Mouse (Mus musculus) cerebellum, postnatal 25 days (tissue): ENCODE measurements at regions not wholly inside any gene's neighbourhood (a gene's known extent, or its start where the extent isn't known, plus 50 kb on each side); places are given as distances from the start of the nearest gene placed in this dataset.
"Not testable (repeated sequence)": the region's sequence is repeated elsewhere in the genome, so short reads cannot be mapped to it uniquely, and the experiment has no call there.

Experiments used
- DNase-seq, 2 experiments: peaks; one replicate each; pipeline ENCODE4 v3.0.0; 2021; ENCODE audit warnings: mixed read lengths in 2 of 2

DNA sequence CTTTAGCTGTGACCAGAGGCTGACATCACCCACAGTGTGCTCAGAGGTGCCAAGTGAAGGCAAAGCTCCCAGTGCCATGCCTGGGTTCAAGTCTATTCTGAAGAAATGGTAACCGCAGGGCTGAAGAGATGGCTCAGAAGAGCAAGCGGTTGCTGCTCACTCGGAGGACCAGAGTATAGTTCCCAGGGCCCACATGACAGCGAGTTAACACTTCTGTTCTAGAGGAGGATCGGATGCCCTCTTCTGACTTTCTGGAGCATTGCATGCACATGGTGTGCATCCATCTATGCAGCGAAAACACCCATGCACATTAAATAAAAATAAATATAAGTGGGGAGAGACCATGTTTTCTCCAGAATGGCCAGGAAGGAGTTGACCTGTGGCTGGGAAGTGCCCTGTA is 209.5 kb downstream of the Sorl1 start:
- DNase-seq = no peak

DNA sequence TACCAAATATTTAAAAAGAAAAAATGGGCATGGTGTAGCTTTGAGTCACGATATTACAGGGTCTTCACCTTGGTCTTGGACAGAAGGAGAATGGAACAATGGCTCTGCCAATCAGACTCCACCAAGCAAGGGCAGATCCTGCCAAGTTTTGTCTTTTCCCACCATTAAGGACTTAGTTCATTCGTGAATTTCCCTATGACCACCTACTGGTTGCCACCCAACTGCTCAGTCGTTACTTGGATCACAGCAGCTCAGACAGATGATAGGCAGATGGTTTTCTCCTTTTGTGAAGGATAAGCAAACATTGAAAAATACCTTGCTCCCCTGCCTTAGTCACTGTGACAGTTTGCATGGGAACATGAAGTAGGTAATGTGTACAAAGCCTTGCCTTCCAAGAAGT is 210.2 kb downstream of the Sorl1 start:
- DNase-seq = no peak

DNA sequence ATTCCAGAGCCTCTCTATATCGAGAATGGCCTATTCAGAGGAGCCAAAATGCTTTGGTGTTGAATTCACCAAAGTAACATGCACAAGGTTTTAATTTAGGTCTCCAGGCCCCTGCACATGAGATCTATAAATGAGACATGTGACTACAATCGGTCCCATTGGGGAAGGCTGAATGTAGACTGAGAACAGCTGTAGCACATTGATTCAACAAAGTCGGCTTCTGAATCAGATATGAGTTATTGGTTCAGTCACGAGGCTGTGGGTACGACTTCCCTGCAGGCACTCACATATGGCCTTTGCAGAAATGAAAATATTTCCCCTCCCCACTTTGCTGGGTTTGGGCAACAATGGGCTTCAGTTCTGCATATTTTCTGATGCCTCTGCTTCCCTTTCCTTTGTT is 211.6 kb downstream of the Sorl1 start:
- DNase-seq = no peak

DNA sequence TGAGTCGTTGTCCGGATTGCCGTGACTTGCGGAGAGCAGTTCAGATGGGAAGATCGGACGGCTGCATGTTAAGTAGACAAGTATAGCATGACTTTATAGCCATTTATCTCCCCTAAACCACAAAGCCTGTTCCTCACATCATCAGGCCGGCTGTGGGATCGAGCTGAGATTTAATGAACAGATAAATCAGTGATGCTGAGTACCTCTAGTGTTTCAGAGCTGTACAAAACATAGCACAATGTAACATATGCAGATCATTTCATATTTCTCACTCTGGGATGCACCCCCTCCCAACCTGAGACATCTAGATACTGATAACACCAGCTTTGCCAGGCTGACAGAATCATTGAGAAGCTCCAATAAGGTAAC is 223.5 kb downstream of the Sorl1 start:
- no peak for DNase-seq

DNA sequence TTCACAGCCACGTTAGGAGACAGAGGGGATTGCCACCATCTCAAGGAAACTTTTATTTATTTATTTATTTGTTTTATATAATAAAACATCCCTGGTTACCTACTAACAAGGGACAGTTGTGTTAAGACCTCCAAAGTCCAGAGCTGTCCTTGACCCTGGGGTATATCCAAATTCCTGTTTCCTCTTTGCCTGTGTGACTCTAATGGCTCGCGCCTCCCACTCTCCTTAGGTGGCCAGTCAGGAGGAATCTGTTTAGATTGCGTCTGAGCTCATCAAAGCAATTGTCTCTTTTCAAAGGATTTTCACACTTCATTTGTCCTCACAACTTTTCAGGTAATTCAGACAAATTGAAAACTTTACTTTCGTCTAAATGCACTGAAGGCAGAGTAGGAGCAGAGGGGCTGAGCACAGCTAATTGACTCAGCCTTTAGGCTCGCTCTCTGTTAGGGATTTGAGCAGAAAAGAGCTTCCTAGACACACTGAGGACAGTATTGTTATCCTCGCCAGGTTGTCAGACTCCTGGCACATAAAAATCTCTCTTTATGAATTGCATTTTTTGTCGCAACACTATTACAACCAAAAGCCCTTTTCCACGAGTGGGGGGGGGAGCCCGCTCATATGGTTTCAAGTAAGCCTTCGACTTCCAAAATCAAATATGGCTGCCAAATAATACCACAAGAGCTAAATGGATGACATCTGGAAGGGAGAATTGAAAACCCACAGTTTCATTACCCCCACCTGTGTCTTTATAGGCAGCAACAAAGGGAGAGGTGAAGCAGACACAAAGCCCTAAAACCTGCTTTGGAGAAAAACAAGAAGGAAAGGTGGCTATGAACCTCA is 224.1 kb downstream of the Sorl1 start:
- no peak for DNase-seq

DNA sequence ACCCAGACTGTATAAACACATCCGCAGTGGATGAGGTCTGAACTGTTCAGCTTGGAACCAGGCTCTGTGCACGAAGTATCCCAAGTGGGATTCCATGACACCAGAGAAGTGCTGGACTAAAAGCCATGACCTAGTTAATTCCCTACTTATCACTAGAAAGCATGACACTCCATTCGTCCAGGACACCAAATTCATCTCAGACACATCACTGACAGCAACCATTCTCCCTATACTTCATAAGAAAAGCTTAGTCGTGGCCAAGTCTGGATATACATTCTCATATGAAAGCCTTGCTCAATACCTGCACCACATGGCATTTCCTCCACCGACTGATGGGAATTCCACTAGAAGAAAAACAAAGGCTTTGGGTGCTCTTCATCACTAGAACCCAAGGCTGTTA is 229.0 kb downstream of the Sorl1 start:
- no peak for DNase-seq

DNA sequence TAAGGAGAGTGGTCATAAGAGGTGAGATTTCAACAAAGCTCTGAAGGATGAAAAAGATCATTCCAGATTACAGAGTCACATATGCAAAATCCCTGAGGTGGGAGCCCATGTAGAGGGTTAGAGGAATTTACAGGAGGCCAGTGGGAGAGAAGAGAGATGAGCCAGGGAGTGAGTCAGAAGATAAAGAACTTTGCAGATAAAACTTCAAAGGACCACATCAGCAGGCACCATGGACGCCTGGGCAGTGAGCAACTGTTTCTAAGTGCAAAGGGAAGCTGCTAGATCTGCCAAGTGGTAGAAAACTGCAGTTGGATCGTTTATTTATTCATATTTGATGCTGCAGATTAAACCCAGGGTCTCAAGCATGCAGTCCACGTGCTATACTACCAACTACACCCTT is 231.3 kb downstream of the Sorl1 start:
- DNase-seq = no peak

DNA sequence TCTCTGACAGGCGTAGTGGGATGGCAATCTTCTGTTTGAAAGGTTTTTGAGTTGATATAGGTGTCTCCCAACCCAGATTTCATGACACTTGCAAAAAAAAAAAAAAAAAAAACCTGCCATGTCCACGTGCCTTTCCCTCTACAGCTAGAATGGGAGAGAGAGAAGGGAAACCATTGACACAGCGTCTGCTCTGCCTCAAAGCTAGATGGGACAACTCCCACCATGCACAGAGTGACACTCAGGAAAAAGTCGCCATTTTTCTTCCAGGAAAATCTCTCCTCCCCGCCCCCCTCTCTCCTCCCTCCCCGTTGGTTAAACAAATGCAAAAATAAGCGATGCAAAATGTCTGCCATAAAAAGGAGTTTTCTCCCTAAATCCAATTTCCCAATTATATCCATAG is 232.9 kb downstream of the Sorl1 start:
- DNase-seq = no peak

DNA sequence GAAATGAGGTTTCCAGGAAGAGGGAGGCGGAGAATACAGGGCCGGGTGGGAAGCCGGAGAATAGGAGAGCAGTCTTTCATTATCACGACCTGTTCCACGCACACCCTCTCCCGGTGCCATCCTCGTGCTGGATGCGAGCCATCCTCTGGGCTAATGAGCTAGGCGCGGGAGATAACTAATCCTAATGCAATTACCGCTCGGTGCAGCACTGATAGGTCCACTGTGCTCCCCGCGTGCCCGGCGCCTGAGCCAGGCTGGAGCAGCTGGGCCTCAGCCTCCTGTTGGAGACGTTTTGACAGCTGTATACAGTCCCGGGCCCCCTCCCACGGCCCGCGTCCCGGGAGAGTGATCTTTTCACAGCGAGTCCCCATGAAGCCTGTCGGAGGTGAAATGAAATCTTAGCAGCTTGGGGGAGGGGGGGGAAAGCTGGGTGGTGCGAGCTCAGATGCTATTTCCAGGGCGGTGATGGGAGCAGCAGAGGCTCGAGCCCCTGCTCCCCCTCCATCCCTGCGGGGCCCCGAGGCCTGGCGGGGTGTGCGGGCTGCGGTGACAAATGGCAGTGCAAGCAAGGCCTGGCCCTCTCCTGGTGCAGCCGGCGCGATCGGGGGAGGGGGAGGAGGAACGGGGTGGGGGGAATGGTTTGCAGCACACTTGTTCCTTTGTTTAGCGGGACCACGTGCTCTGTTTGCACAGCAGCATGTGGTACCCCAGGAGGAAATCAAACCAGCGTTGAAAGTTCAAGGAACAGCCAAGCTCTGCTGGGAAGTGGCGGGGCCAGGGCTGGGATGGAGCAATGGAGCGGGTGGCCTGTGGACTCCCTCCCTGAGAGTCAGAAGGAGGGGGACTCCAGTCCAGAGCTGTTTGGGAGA is 233.6 kb downstream of the Sorl1 start:
- DNase-seq = peak; percentile 38 to 53

DNA sequence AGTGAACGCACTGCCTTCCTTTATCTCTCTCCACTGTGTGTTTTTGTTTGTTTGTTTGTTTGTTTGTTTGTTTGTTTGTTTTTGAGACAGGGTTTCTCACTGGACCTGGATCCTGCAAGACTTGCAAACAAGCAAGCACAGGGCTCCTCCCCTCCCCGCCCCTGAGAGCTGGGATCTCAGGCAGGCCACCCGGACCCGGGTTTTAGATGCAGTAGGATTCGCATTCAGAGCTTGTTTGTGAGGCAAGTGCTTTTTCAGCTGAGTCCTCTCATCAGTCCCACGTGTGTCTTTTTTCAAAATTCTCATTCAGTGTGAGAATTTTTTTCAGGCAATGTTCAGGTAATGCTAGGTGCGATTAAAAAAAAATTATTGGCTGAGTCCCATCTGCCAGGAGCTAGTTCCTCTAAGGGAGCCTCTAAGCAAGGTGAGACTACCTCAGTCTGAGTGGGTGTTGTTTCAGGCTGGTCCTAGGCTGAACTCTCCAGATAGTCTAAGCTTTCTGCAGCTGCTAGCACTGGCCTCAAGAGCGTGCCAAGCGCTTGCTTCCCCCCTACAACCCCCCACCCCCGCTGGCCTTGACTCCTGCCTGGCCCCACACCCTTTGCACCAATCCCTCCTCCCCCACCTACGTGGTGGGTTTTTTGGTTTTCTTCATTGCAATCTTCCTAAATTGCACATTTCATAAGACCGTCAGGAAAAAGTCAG is 234.4 kb downstream of the Sorl1 start:
- DNase-seq = no peak

DNA sequence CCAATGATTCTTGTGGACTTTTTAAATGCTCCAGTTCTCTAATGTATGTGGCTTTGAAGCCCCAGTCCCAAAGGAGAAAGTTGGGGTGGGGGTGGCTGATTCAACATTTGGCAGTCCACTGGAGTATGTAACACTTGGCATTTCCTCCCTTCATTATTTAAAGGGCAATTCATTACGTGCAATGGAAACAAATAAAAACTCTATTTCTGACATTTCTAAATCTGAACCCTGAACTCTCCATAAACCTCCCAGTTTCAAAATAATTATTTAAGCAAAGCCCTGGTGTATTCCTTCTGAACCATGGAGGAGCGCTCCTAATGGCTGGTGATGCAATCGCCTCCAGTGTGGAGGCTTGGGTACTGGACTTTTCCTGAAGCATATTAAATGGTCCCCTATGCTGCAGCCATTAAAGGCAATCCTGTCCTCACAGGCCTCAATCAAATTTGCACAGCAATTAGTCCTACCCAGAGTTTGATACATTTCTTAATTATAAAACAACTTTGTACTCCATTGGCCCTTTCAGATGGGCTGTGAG is 235.4 kb downstream of the Sorl1 start:
- DNase-seq = no peak

DNA sequence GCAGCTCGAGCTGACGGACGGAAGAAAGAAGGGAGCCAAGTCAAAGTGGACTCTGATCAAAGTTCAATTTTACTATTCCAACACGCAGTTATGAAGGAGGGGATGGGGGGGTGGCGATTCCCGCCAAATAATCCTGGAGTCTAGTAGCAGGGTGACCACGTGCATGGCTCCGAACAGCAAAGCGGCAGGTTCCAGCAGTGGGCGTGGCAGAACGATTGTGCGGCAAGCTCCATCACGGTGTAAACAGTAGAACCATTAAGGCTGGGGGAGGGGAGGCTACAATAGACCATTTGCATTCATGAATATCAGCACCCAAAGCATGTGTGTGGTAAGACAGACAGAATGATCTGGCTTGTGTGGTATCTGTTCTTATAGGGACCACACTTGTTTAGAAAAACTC is 237.6 kb downstream of the Sorl1 start:
- DNase-seq = not testable (repeated sequence)

DNA sequence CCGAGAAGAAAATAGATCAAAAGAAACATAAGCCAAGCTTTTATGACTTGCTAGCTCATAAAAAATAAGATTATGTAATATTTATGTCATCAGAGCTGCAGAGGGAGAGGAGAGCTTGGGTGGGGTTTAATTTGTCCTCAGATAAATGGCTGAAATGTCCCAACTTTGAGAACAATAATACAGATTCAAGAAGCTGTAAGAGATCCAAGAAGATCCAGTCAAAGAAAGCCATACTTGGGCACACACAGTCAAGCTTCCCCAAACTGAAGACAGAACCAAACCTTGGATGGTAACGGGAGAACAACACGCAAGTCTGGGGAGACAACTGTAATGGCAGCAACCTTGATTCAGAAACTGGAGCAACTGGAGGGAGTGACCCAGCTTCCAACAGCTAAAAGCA is 243.6 kb downstream of the Sorl1 start:
- DNase-seq = no peak

DNA sequence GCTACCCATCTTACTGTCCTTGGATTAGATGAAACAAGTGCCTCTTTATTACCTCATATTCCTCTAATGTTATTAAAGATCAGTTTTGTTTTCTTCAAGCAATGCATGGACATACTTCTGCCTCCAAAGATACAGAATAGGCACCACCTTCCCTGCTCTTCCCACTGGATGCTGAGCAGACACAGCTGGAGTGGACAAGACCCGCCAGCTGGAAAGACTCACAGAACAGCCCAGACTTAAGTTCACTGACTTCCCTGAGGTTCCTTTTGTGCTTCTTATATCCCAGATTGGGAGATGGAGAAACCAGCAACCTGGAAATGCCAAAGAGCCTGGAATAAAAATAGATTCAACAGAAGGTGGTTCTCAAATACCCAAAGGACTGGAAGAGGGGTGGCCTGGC is 245.0 kb downstream of the Sorl1 start:
- DNase-seq = no peak

DNA sequence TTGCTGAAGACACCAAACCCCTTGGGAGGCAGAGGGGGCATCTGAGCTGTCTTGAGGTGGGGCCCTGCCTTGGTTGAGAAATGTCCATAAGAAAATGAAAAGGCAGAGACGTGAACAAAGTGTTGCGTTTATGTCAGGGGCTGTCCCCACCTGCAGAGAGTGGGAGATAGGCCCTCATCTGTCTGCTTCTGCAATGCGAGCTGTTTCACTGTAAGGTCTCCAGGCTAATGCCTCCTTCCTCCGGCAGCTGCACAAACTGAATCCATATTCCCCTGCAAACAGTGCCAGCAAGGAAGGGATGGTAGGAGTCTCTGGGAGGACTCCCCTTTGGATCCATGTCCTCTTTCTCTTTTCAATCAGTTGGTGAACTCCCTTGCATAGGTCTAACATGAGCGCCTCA is 263.0 kb downstream of the Sorl1 start:
- DNase-seq = no peak

DNA sequence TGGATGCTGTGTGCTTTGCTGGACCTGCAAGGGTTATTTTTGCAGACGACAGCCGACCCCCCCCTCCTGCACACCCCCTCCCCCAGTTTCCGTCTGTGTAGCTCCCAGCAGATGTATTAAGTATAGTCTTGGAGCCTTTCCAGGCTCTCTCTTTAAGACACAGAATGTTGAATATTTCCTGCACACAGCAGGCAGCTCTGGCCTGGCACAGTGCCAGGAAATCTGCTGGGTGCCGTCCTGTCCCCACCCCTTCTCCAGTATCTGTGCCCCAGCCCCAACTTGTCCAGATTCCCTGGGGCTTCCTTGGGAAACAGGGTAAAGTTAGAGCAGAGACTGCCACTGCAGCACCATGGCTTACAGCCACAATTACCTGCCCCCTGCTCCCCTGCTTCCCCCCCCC is 263.4 kb downstream of the Sorl1 start:
- peak; percentile 8 to 33 for DNase-seq

DNA sequence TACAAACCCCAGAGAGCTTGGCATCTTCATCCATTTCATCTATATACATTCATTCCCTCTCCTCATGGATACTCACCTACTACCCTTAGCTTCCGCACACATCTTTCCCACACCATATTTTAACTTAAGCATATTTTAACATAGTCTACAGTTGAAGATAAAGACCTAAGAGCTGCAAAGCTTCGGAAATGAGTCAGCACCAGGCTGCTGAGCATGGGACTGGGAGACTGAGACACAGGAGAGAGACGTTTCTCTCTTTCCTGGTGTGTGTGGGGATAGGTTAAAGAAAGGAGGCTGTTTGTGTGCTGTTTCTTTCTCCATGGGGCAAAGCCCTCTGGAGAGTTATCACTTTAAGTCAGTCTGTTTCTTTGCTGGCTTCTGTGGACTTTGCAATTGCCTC is 264.3 kb downstream of the Sorl1 start:
- DNase-seq = no peak

DNA sequence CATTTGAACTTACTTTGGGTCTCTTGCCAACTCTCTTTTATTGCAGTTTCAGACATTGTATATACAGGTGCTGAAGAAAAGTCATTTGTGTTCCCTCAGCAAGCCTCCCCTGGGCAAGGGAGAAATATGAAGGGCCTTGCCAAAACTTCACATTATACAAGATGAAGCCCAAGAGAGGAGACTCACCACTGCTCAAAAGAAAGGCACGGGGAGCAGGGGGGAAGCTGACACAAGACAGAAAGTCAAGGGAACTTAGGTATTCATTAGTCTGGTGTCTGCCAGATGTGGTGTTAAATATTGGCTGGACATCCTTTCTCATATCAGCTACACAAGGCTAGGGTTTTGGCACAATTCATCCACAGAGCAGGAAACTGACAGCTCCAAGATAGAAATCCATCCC is 272.0 kb downstream of the Sorl1 start:
- no peak for DNase-seq

DNA sequence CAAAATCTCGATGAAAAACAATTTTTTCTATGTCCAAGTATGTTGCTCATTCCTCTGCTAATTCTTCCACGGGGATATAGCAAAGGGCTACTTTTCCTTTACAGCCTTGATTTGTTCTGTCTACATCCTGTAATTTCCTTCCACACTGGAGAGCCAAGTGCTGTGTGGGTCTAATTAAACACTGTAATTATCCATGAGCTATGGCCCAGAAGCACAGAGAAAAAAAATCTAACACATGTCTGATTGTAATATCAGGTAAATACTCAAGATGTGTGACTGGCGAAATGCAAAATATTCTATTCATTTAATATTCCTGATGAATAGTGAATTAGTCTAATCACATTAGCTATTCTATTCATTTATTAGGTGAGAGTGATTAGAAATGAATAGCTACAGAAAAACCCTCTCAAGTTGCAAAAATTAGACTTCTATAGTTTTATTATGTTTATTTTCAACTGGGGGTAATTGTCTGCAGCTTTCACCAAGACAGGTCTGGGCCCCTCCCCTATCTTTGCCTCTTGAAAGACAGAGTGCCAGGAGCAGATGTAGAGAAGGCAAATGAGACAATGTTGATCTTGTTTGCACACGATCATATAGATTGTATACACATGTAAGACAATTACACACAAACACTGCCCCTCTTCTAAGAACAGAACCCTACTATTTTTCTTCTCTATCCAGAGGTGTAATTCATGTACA is 274.3 kb downstream of the Sorl1 start:
- no peak for DNase-seq

DNA sequence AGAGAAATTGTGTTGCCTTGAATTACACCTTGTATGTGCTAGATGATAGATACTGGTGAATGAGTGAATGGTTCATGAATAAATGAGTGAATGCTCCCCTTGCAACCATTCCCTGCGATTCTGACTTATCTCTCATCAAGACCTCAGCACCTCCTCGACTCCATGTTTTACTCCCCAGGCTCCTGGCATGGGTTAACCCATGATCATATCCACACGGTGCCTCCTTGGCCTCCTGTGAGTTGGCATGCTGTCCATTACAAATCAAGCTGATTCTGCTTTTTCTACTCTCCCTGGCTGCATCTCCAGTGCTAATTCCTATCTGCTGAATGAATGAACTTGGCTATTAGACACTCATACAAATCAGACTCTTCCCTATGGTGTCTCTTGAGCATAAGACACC is 279.5 kb downstream of the Sorl1 start:
- no peak for DNase-seq

DNA sequence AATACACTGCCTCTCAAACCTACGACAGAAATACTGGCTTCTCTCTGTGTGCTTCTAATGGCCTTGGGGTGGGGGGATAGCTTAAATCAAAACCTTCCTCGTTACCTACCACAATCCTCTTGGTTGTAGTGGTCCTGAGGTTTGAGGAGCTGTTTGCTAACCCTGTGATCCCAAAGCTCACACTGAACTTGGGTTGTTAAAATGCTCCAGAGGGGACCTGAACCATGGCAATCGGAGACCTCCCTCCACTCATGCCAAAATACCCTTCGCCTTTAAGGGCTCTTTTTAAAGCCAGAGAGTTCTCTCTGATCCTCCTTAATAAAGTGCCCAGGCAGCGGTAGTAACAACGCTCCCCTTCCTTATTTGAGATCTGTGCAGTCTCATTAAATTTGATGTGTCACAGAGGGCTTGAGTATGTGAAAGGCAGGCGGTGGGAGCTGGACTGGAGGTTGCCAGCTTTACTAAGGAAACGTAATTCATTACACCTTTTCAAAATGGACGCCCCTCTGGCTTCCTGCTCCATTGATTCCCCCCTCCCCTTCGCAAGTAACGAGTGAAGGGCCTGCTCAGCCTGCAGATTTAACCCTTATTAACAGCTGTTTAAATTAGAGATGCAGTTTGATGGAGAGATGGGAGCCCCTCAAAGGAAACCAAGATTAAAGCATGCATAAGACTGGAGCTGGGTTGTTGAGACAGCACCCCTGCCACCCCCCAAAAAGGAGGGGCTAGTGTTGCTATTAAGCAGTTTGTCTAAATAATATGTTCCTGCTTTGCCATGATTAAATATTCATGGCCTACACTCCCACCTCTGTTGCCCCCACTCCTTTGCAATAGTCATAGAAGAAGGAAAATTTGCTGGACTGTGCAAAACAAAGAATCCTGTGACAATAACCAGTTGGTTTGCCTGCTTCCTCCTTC is 289.4 kb downstream of the Sorl1 start:
- DNase-seq = no peak

DNA sequence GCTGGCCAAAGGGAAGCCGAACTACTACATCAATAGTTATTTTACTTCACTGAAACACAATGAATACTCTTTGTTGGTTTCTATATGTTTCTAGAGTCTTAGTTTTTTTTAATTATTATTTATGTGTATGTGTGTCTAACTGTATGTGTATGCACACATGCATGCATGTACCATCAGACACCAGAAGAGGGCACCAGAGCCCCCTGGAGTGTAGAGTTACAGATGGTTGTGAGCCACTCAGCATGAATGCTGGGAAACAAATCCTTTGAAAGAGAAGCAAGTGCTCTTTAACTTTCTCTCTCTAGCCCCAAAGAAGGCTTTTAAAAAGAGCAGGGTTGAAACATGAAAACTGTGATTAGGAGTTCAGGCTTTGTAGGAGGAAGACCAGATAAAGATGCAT is 290.7 kb downstream of the Sorl1 start:
- no peak for DNase-seq
